Mouse (Mus musculus): ENCODE measurements around the gene 2010111I01Rik. TPM values are rescaled to one million over a fixed set of nuclear protein-coding genes. Genes with fewer than 3 reads are reported as not detected.
A peak's percentile ranks its signal among the peaks of the same experiment; 100 is the strongest.

2010111I01Rik gene
- polyA plus RNA-seq, 1 experiment: 123 TPM

DNA sequence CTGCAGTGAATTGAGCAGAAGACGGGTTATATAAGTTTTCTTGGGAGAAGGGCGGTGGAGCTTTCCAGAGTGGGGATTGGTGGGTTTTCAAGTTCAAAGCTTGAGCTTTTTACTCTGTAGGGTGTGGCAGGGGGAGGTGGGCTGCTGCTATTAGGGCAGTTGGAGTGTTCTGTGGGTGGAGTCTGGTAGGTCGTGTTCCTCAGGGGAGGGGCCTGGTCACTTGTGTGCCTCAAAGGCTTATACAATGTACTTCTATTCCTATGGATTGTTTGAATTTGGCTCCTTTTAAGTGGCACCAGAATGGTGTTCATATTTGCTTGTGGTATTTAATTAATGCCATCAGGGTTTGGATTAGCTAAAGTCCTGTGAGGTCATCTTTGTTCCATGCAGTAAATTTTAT, 12.6 kb upstream of the 2010111I01Rik start:
- TF ChIP-seq POLR2A (IDR thresholded peaks at IDR 0.05; ENCODE audit: borderline replicate concordance, low read depth, low read length) (no peak), CTCF (IDR thresholded peaks at IDR 0.05; ENCODE audit: low read depth, low read length) (no peak)
- H3K27ac ChIP-seq (ENCODE audit: insufficient read depth, low read depth, low read length): peak overlapping the region; percentile 8; the same call in 1 of the 2 replicates
- peaks cover 27% of the 10 kb centered on the region for H3K4me1 ChIP-seq (ENCODE audit: control insufficient read depth, insufficient read depth, low read length)
- H3K4me3 ChIP-seq (ENCODE audit: insufficient read depth, low read length): no peak overlapping the region

DNA sequence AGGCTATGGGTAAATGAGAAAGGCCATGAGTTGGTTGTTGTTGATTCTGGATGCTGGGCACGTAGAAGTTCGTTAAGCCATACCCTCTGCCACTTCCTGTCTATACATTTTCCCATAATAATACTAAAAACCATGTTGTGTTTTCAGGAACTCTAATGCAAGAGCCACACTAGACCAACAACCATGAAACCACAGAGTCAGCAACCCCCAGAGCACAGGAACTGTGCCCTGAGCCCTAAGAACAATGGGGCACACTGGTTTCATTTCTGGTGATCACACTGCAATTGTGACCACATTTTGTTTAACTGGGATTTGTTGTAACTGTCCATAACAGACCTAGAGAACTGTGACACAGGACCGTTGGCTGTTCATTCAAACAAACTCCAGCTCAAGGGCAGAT, 12.1 kb upstream of the 2010111I01Rik start:
- peaks cover 27% of the 10 kb centered on the region for H3K4me1 ChIP-seq (ENCODE audit: control insufficient read depth, insufficient read depth, low read length)
- H3K27ac ChIP-seq (ENCODE audit: insufficient read depth, low read depth, low read length): peak overlapping the region; percentile 56
- no peak for TF ChIP-seq CTCF (IDR thresholded peaks at IDR 0.05; ENCODE audit: low read depth, low read length)
- TF ChIP-seq POLR2A (IDR thresholded peaks at IDR 0.05; ENCODE audit: borderline replicate concordance, low read depth, low read length): no peak
- H3K4me3 ChIP-seq (ENCODE audit: insufficient read depth, low read length): no peak overlapping the region

DNA sequence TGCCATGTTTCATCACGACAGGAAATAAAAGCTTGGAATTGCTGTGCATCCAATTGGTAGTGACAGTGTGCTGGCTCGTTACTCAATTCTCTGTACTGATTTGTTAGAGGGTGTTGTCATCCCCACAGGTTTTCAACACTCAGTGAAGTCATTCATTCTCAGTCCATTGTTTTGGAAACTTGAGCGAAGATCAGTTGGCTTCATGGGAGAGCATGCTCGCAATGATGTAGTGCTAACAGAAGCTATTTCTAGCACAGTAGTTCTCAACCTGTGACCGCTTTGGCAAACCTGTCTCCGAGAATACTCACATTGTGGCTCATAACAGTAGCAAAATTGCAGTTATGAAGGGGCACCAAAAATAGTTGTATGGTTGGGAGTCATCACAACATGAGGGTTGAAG, 8.7 kb upstream of the 2010111I01Rik start:
- peaks cover 27% of the 10 kb centered on the region for H3K4me1 ChIP-seq (ENCODE audit: control insufficient read depth, insufficient read depth, low read length)
- no peak overlapping the region for H3K27ac ChIP-seq (ENCODE audit: insufficient read depth, low read depth, low read length)
- TF ChIP-seq CTCF (IDR thresholded peaks at IDR 0.05; ENCODE audit: low read depth, low read length) (no peak), POLR2A (IDR thresholded peaks at IDR 0.05; ENCODE audit: borderline replicate concordance, low read depth, low read length) (no peak)
- no peak overlapping the region for H3K4me3 ChIP-seq (ENCODE audit: insufficient read depth, low read length)

DNA sequence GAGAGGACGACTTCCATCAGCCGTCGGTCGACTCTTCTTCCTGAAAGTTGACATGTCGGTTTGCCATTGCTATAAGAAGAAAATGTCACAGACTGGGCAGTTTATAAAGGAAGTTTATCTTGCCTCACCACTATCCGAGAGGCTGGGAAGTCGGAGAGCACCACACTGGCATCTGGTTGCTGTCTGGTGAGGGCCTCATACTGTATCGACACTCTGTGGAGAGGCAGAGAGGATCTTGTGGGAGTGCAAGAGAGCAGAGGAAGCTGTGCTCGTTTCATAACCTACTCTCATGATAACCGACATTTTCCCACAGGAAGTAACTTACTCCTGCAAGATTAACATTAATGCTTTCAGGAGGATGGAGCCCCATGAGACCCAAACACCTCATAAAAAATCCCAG, 7.9 kb upstream of the 2010111I01Rik start:
- Histone ChIP-seq H3K27ac (ENCODE audit: insufficient read depth, low read depth, low read length) (no peak overlapping the region), H3K4me3 (ENCODE audit: insufficient read depth, low read length) (no peak overlapping the region), H3K4me1 (ENCODE audit: control insufficient read depth, insufficient read depth, low read length) (peaks cover 25% of the 10 kb centered on the region)
- no peak for TF ChIP-seq CTCF (IDR thresholded peaks at IDR 0.05; ENCODE audit: low read depth, low read length)
- no peak for TF ChIP-seq POLR2A (IDR thresholded peaks at IDR 0.05; ENCODE audit: borderline replicate concordance, low read depth, low read length)

DNA sequence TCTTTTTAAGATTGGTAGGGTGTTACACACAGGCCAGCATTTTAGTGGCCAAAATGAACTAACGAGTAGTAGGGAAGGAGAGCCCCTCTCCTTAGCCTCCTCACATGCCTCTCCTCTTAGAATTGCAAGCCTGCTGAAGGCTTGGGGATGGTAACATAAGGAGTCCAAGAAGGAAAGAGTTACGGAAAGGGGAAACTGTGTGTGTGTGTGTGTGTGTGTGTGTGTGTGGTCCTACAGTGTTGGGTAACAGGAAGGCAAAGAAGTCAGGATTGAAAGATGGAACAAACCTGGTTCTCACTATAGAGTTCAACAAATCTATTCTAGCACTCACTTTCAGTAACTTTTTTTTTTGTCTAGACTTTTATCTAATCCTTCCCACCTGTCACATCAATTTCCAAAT, 1.3 kb upstream of the 2010111I01Rik start:
- peaks cover 9% of the 10 kb centered on the region for H3K4me1 ChIP-seq (ENCODE audit: control insufficient read depth, insufficient read depth, low read length)
- H3K27ac ChIP-seq (ENCODE audit: insufficient read depth, low read depth, low read length): no peak overlapping the region
- H3K4me3 ChIP-seq (ENCODE audit: insufficient read depth, low read length): no peak overlapping the region
- TF ChIP-seq POLR2A (IDR thresholded peaks at IDR 0.05; ENCODE audit: borderline replicate concordance, low read depth, low read length) (no peak), CTCF (IDR thresholded peaks at IDR 0.05; ENCODE audit: low read depth, low read length) (no peak)

DNA sequence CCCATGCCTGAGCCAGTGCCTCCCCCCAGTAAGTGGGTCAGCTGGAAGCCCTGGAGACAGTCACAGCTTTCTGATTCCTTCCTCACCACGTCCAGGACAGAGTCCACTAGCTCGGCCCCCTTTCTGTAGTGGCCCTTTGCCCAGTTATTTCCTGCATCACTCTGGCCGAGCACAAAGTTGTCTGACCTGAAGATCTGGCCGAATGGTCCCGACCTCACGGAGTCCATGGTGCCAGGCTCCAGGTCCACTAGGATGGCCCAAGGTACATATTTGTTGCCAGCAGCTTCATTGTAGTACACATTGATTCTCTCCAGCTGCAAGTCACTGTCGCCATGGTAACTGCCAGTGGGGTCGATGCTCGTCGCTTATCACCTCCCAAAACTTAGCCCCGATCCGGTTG, 3.5 kb downstream of the 2010111I01Rik start:
- peaks cover 18% of the 10 kb centered on the region for H3K4me1 ChIP-seq (ENCODE audit: control insufficient read depth, insufficient read depth, low read length)
- TF ChIP-seq POLR2A (IDR thresholded peaks at IDR 0.05; ENCODE audit: borderline replicate concordance, low read depth, low read length) (no peak), CTCF (IDR thresholded peaks at IDR 0.05; ENCODE audit: low read depth, low read length) (no peak)
- no peak overlapping the region for H3K4me3 ChIP-seq (ENCODE audit: insufficient read depth, low read length)
- H3K27ac ChIP-seq (ENCODE audit: insufficient read depth, low read depth, low read length): no peak overlapping the region

DNA sequence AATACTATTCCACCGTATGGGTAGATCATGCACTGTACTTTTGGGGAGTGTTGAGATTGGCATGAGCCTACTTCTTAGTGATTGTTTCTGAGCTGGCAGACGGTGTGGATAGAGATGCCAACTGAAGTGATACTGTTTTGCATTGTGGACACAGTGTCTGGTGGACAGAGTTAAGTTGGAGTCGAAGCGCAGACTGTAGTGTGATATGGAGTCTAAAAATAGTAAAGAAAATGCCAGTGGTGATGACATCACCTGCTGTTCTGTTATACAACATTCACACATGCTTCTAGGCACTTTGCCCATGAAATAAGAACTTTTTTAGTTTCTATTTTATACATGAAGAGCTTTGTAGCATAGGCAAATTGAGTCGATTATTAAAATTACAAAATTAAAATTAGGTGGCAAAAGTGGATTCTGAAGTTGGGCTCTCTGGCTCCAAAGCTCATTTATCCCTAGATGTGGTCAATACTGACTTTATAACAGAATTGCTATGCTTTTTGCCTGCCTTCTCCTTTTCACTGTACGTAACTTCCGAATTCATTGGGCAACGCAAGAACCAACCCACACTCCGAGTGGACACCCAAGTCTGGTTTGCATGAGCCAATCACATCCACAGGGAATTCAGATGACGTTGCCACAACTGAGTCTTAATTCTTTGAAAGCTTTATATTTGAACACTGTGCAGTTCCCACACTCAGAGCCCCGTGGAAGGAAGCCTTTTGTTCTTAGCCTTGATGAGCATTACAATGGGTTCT, 6.0 kb downstream of the 2010111I01Rik start:
- TF ChIP-seq CTCF (IDR thresholded peaks at IDR 0.05; ENCODE audit: low read depth, low read length) (no peak), POLR2A (IDR thresholded peaks at IDR 0.05; ENCODE audit: borderline replicate concordance, low read depth, low read length) (no peak)
- Histone ChIP-seq H3K4me3 (ENCODE audit: insufficient read depth, low read length) (no peak overlapping the region), H3K4me1 (ENCODE audit: control insufficient read depth, insufficient read depth, low read length) (peaks cover 11% of the 10 kb centered on the region), H3K27ac (ENCODE audit: insufficient read depth, low read depth, low read length) (no peak overlapping the region)

DNA sequence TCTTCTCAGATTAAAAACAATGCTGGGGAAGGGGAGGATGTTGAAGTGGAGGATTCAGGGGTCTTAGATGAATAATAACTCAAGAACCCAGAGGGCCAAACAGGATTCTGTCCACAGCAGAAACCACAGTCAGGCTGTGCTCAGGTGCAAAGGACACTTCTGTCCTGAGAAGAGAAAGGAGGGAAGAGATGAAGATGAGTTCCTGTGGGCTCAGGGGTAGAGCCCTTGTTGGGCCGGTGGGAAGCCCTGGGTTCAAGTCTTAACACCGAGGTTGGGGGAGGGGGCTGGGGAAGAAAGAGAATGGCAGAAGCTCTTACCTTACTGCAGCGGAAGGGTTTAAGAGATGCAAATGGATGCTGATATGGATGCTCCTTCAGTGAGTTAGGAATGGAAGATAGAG, 7.7 kb downstream of the 2010111I01Rik start:
- H3K4me1 ChIP-seq (ENCODE audit: control insufficient read depth, insufficient read depth, low read length): peaks cover 14% of the 10 kb centered on the region
- no peak overlapping the region for H3K4me3 ChIP-seq (ENCODE audit: insufficient read depth, low read length)
- no peak overlapping the region for H3K27ac ChIP-seq (ENCODE audit: insufficient read depth, low read depth, low read length)
- TF ChIP-seq POLR2A (IDR thresholded peaks at IDR 0.05; ENCODE audit: borderline replicate concordance, low read depth, low read length) (no peak), CTCF (IDR thresholded peaks at IDR 0.05; ENCODE audit: low read depth, low read length) (no peak)

DNA sequence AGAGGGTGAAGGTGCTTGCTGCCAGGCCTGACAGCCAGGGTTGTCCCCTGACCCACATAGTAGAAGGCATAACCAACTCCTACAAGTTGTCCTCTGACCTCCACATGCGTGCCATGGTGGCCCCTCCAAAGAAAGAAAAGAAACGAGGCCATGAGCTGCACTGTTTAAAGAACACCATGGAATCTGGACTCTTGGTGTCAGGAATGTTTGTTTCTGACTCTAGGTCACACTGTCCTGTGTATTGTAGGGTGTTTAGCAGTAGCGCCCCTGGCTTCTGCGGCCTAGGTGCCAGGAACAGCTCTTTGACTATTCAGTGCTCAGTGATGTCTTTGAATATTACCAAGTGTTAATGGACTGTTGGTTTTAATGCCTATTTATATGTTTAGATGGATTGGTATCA, 8.4 kb downstream of the 2010111I01Rik start:
- Histone ChIP-seq H3K4me3 (ENCODE audit: insufficient read depth, low read length) (no peak overlapping the region), H3K27ac (ENCODE audit: insufficient read depth, low read depth, low read length) (no peak overlapping the region), H3K4me1 (ENCODE audit: control insufficient read depth, insufficient read depth, low read length) (peaks cover 20% of the 10 kb centered on the region)
- no peak for TF ChIP-seq POLR2A (IDR thresholded peaks at IDR 0.05; ENCODE audit: borderline replicate concordance, low read depth, low read length)
- TF ChIP-seq CTCF (IDR thresholded peaks at IDR 0.05; ENCODE audit: low read depth, low read length): no peak

DNA sequence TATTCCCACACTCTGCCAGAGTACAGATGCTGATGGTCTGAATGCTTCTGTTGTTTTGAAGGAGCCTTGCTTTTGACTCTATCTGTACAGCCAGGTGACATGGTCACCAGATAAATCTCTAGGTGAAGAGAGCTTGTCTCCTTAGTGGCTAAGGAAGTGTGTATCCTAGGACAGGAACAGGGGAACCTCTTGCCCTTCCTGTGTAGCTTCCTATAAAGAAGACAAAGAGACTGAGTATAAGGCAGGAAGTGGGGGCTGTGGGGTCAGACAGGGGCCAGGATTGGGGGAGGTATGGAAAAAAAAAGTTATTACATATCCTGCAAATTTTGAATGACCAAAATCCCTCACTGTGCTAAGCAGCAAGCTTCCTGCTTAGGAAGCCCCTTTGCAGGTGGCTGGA, 13.4 kb downstream of the 2010111I01Rik start:
- Histone ChIP-seq H3K27ac (ENCODE audit: insufficient read depth, low read depth, low read length) (no peak overlapping the region), H3K4me1 (ENCODE audit: control insufficient read depth, insufficient read depth, low read length) (peaks cover 11% of the 10 kb centered on the region), H3K4me3 (ENCODE audit: insufficient read depth, low read length) (no peak overlapping the region)
- TF ChIP-seq CTCF (IDR thresholded peaks at IDR 0.05; ENCODE audit: low read depth, low read length) (no peak), POLR2A (IDR thresholded peaks at IDR 0.05; ENCODE audit: borderline replicate concordance, low read depth, low read length) (no peak)

All from bone marrow macrophage, adult 2 months (primary cell).